Mouse (Mus musculus) lung, postnatal 14 days (tissue): Measurements from ENCODE around the gene Olfr1013.

Experiments used
- DNase-seq: peaks from one replicate; pipeline ENCODE4 v3.0.0; 2021

The Olfr1013 gene

GRCm38 (mm10) chr2:85766798-85767197, at the start of gene Olfr1013:
TSS of gene Olfr1013 (plus strand) at chr2:85767098.
- no peak for DNase-seq

GRCm38 (mm10) chr2:85725793-85726192, 41.1 kb upstream of the Olfr1013 start:
- DNase-seq: no peak

- no peak for DNase-seq
These were observed 13.1 kb upstream of the Olfr1013 start for GRCm38 (mm10) chr2:85753822-85754221.

- no peak for DNase-seq
These were observed 4.2 kb upstream of the Olfr1013 start, which contains the start of gene Olfr1012 for GRCm38 (mm10) chr2:85762666-85763065. TSS of gene Olfr1012 (minus strand) at chr2:85762766.

- no peak for DNase-seq
These were observed 5.5 kb downstream of the Olfr1013 start, which contains the start of gene Olfr1014 for GRCm38 (mm10) chr2:85772413-85772812. TSS of gene Olfr1014 (plus strand) at chr2:85772713.

GRCm38 (mm10) chr2:85781717-85782116, 14.8 kb downstream of the Olfr1013 start, which contains the start of gene Olfr1015:
TSS of gene Olfr1015 (plus strand) at chr2:85782017.
- DNase-seq: no peak

- no peak for DNase-seq
These were observed 25.4 kb downstream of the Olfr1013 start for GRCm38 (mm10) chr2:85792331-85792730.

GRCm38 (mm10) chr2:85802444-85802843, 35.5 kb downstream of the Olfr1013 start, which contains the start of gene Olfr1016:
TSS of gene Olfr1016 (minus strand) at chr2:85802544.
- DNase-seq: no peak

GRCm38 (mm10) chr2:85804501-85804900, 37.6 kb downstream of the Olfr1013 start:
- no peak for DNase-seq

- DNase-seq: no peak
These were observed 51.3 kb downstream of the Olfr1013 start, which contains the start of gene Olfr1018 for GRCm38 (mm10) chr2:85818179-85818578. TSS of gene Olfr1018 (plus strand) at chr2:85818479.
